Comparison of ENCODE assay signal across 19 mouse cellular contexts in genomic region chr11:12382991-12383390, GRCm38 (mm10).
A peak's percentile ranks its signal among the peaks of the same experiment; 100 is the strongest.
DNase-seq lines count a peak whose midpoint lies in the region; ATAC-seq and TF ChIP-seq lines count a peak whose summit lies in the region.
"Had no signal": no experiment of that assay in that cellular context is flagged by ENCODE, and none has a peak within 500 bp of the region (broad histone marks: within the 10 kb centered on the region; RNA-seq: fewer than 3 reads in every experiment).

No protein-coding gene starts in this region.

- H3K9me3 ChIP-seq in lung, embryonic 14.5 days (ENCODE audit: low read depth, low read length): no peaks in the 10 kb centered on the region
- no peaks in the 10 kb centered on the region for H3K9me3 ChIP-seq in stomach, embryonic 16.5 days (replicated peaks; ENCODE audit: control insufficient read depth, low read length)
- H3K9me3 ChIP-seq in limb, embryonic 10.5 days (replicated peaks): no peaks in the 10 kb centered on the region
- H3K9me3 ChIP-seq: embryonic facial prominence, embryonic 13.5 days; heart, embryonic 10.5 days; midbrain, embryonic 12.5 days; neural tube, embryonic 15.5 days had no signal

- ATAC-seq in lung, embryonic 14.5 days (ENCODE audit: insufficient read depth): no peak
- ATAC-seq in stomach, embryonic 16.5 days (ENCODE audit: insufficient read depth, low FRiP score): no peak
- ATAC-seq: hindbrain, postnatal 0 days had no signal

- no peak overlapping the region for H3K4me2 ChIP-seq in lung, embryonic 14.5 days
- H3K4me2 ChIP-seq in stomach, embryonic 16.5 days (ENCODE audit: low read depth, low read length): no peak overlapping the region
- H3K4me2 ChIP-seq: embryonic facial prominence, embryonic 13.5 days; midbrain, embryonic 12.5 days; neural tube, embryonic 15.5 days had no signal

- DNase-seq in adrenal gland, postnatal 10 days: peak; percentile 34
- no peak for DNase-seq in adrenal gland, postnatal 4 days (ENCODE audit: low spot score in 2 of 2)
- DNase-seq in ovary, adult 18-20 months (ENCODE audit: low spot score): peak; percentile 76
- no peak for DNase-seq in ovary, postnatal 10 days (ENCODE audit: low spot score)
- DNase-seq in lung, embryonic 14.5 days: peak; percentile 44
- DNase-seq in limb, embryonic 10.5 days (ENCODE audit: low spot score): no peak
- no peak for DNase-seq in retina, embryonic 14.5 days (ENCODE audit: low spot score)
- DNase-seq: gastrocnemius, postnatal 25 days; heart, postnatal 14 days; right cerebral cortex, postnatal 14 days had no signal

- H3K9ac ChIP-seq in lung, embryonic 14.5 days: no peak overlapping the region
- H3K9ac ChIP-seq in stomach, embryonic 16.5 days (ENCODE audit: low read length): no peak overlapping the region
- H3K9ac ChIP-seq: embryonic facial prominence, embryonic 13.5 days; midbrain, embryonic 12.5 days; neural tube, embryonic 15.5 days had no signal

- TF ChIP-seq CTCF in lung, embryonic 14.5 days (IDR thresholded peaks at IDR 0.05; ENCODE audit: low read depth): no peak

- no peak overlapping the region for H3K4me3 ChIP-seq in lung, embryonic 14.5 days (ENCODE audit: low read depth, low read length)
- no peak overlapping the region for H3K4me3 ChIP-seq in stomach, embryonic 16.5 days (replicated peaks; ENCODE audit: low read length)
- no peak overlapping the region for H3K4me3 ChIP-seq in limb, embryonic 10.5 days
- H3K4me3 ChIP-seq: embryonic facial prominence, embryonic 13.5 days; heart, embryonic 10.5 days; layer of hippocampus, adult 2 months; midbrain, embryonic 12.5 days; neural tube, embryonic 15.5 days had no signal

- H3K27me3 ChIP-seq in lung, embryonic 14.5 days (ENCODE audit: insufficient read depth, low read length): no peaks in the 10 kb centered on the region
- H3K27me3 ChIP-seq in stomach, embryonic 16.5 days (ENCODE audit: control insufficient read depth, insufficient read depth, low read length): no peaks in the 10 kb centered on the region
- no peaks in the 10 kb centered on the region for H3K27me3 ChIP-seq in limb, embryonic 10.5 days (ENCODE audit: low read depth, poor library complexity, severe bottlenecking)
- H3K27me3 ChIP-seq: CH12.LX; embryonic facial prominence, embryonic 13.5 days; neural tube, embryonic 15.5 days had no signal

- H3K27ac ChIP-seq in lung, embryonic 14.5 days (ENCODE audit: low read depth): no peak overlapping the region
- H3K27ac ChIP-seq in stomach, embryonic 16.5 days (ENCODE audit: low read length): peak overlapping the region; percentile 39; the same call in 1 of the 2 replicates
- H3K27ac ChIP-seq in limb, embryonic 10.5 days: no peak overlapping the region
- H3K27ac ChIP-seq: embryonic facial prominence, embryonic 13.5 days; heart, embryonic 10.5 days; hindbrain, postnatal 0 days; layer of hippocampus, adult 2 months; macrophage; midbrain, embryonic 12.5 days; neural tube, embryonic 15.5 days had no signal

- no peaks in the 10 kb centered on the region for H3K36me3 ChIP-seq in lung, embryonic 14.5 days (ENCODE audit: insufficient read depth)
- H3K36me3 ChIP-seq in stomach, embryonic 16.5 days (ENCODE audit: control insufficient read depth, insufficient read depth, low read length): no peaks in the 10 kb centered on the region
- no peaks in the 10 kb centered on the region for H3K36me3 ChIP-seq in limb, embryonic 10.5 days
- H3K36me3 ChIP-seq: embryonic facial prominence, embryonic 13.5 days; heart, embryonic 10.5 days; midbrain, embryonic 12.5 days; neural tube, embryonic 15.5 days had no signal

- H3K4me1 ChIP-seq in lung, embryonic 14.5 days (ENCODE audit: insufficient read depth): peaks cover 11% of the 10 kb centered on the region; the same call in 1 of the 2 replicates
- H3K4me1 ChIP-seq in stomach, embryonic 16.5 days (ENCODE audit: control insufficient read depth, insufficient read depth, low read length): peaks cover 13% of the 10 kb centered on the region; the same call in 1 of the 2 replicates
- no peaks in the 10 kb centered on the region for H3K4me1 ChIP-seq in limb, embryonic 10.5 days
- H3K4me1 ChIP-seq: midbrain, embryonic 12.5 days; neural tube, embryonic 15.5 days had no signal

- WGBS in lung, embryonic 14.5 days: 47% methylated on average over 4 of the region's 4 CpGs
- WGBS in stomach, embryonic 16.5 days: 48% methylated on average over 4 of the region's 4 CpGs
- WGBS in limb, embryonic 10.5 days: 93% methylated on average over 4 of the region's 4 CpGs

Comparison
In these comparisons a context has a peak if more than half of its experiments do, and no peak if none do; other contexts are left out.
1. DNase-seq: peak in adrenal gland, postnatal 10 days (single experiment), ovary, adult 18-20 months (single experiment) and lung, embryonic 14.5 days (single experiment); none in adrenal gland, postnatal 4 days (0 of 2), ovary, postnatal 10 days (single experiment), limb, embryonic 10.5 days (single experiment) and retina, embryonic 14.5 days (single experiment).